Mouse (Mus musculus) adrenal gland, adult 18-20 months (tissue): ENCODE measurements around the gene Tfpt. TPM values are rescaled to one million over a fixed set of nuclear protein-coding genes. Genes with fewer than 3 reads are reported as not detected.
"Not testable (repeated sequence)": the region's sequence is repeated elsewhere in the genome, so short reads cannot be mapped to it uniquely, and the experiment has no call there.

Experiments
- DNase-seq, 2 experiments: peaks; one replicate each; pipeline ENCODE4 v3.0.0; 2021 to 2022; ENCODE audit warnings: low spot score in 2 of 2
- microRNA-seq, 2 experiments: library from miRNA; unstranded; fragments of <30 nt; microRNA quantifications; one replicate each; pipeline ENCODE4 v1.2.0; 2021; ENCODE audit warnings: borderline number of aligned reads in 2 of 2
- total RNA-seq, 2 experiments: library from RNA; stranded (reverse); gene quantifications; 1 replicate in 1 of 2; 2 replicates in 1 of 2; pipeline ENCODE4 v1.2.3; 2021

Tfpt gene
- total RNA-seq, 2 experiments from 2014 or later = 19.0 to 27.7 TPM

DNA sequence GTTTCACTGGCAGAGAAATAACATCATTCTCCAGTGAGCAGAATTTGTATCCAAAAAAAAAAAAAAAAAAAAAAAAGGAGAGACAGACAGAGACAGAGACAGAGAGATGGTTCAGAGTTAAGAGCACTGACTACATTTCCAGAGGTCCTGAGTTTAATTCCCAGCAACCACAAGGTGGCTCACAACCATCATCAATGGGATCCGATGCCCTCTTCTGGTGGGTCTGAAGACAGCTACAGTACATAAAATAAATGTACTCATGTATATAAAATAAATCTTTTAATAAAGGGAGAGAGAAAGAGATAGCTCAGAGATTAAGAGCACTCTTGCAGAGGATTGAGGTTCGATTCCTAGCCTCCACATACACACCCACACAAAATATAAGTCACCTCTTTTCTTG lies 51.5 kb downstream of the Tfpt start:
- no peak for DNase-seq

GRCm38 (mm10) chr7:3576354-3577124 lies 53.2 kb downstream of the Tfpt start:
- DNase-seq = no peak

- no peak for DNase-seq
These were observed 55.5 kb downstream of the Tfpt start for GRCm38 (mm10) chr7:3574216-3574615.

DNA sequence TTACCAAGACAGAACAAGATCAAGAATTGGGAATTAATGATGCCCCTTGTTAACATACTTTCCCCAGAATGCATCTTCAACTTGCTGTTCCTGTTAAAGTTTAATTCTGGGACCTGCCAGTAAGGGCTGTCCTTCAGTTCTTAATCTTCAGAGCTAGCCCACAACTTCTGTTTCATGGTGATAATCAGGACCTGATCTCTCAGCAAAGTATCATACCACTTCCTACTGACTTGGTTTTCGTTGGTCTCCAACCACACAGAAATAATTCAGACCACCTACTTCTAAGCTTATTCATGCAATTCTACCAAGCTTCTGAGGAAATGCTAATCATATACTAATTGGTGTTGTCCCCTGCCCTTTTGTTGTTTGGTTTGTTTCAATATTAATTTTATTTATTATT lies 57.9 kb downstream of the Tfpt start:
- no peak for DNase-seq

GRCm38 (mm10) chr7:3570580-3570979 lies 59.1 kb downstream of the Tfpt start:
- not testable (repeated sequence) for DNase-seq

Small RNA genes within 50 kb of the gene (microRNA-seq; reads per million reads assigned to microRNA genes)
- 0 reads per million in 2 experiments for gene Gm25100
- gene Mir3572 = 4.3 to 6.1 reads per million in 2 experiments

Other genes with a start within 250 kb of the Tfpt start
- 1 to 10 TPM; 1.7 to 3.5 TPM for gene Cacng8, start 239.2 kb downstream of the Tfpt start, total RNA-seq
- not detected for gene Cacng6, start 205.7 kb downstream of the Tfpt start, total RNA-seq
- 1 to 10 TPM in 1 of 2 experiments, under 1 TPM in 1; 0.70 to 1.7 TPM for gene Tarm1, start 127.3 kb downstream of the Tfpt start, total RNA-seq
- under 1 TPM; 0.22 to 0.30 TPM for gene Oscar, start 13.8 kb downstream of the Tfpt start, total RNA-seq
- gene Ndufa3, start 12.6 kb downstream of the Tfpt start, total RNA-seq = 100 to 1,000 TPM; 743 to 913 TPM
- gene Prpf31, start 56 bp upstream of the Tfpt start, total RNA-seq = 10 to 100 TPM; 34.4 to 37.6 TPM
- 10 to 100 TPM; 52.8 to 53.6 TPM for gene Cnot3, start 15.3 kb upstream of the Tfpt start, total RNA-seq
- 10 to 100 TPM; 14.0 to 14.2 TPM for gene Leng1, start 35.9 kb upstream of the Tfpt start, total RNA-seq
- gene Tmc4, start 47.6 kb upstream of the Tfpt start, total RNA-seq = 10 to 100 TPM; 11.0 to 12.9 TPM
- 100 to 1,000 TPM in 1 of 2 experiments, 10 to 100 TPM in 1; 87.7 to 105 TPM for gene Tsen34, start 62.9 kb upstream of the Tfpt start, total RNA-seq
- 10 to 100 TPM; 61.3 to 82.9 TPM for gene Mboat7, start 63.6 kb upstream of the Tfpt start, total RNA-seq
- 100 to 1,000 TPM; 858 to 933 TPM for gene Rps9, start 74.1 kb upstream of the Tfpt start, total RNA-seq
- gene Pirb, start 90.5 kb upstream of the Tfpt start, total RNA-seq = 1 to 10 TPM; 3.0 to 5.6 TPM
- under 1 TPM; 0.43 to 0.58 TPM for gene Gm15448, start 195.8 kb upstream of the Tfpt start, total RNA-seq
- 1 to 10 TPM in 1 of 2 experiments, under 1 TPM in 1; 0.46 to 1.1 TPM for gene Pira2, start 215.1 kb upstream of the Tfpt start, total RNA-seq